Mouse (Mus musculus): ENCODE measurements at regions not wholly inside any gene's neighbourhood (a gene's known extent, or its start where the extent isn't known, plus 50 kb on each side); places are given as distances from the start of the nearest gene placed in this dataset.

DNA sequence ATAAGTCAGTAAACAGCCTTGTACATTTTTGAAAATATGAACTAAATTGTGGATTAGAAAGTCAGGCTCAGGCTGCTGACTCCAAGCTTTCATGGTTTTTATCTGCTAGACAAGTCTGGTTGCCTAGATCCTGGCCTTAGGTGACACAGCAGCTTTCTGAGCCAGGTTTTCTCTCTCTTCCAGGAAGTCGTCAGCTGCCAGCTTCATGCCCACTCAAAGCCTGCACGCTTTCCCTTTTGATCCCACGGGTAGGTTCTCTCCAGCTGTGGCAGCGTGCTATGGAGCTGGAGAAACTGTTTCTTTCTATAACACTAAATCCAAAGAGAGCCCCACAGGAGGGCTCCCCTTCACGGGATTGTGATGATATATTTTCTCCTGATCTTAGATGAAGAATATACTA lies 426.7 kb upstream of the Pou3f2 start:
- no peak for DNase-seq (ENCODE audit: low spot score)
- ATAC-seq: no peak
- Histone ChIP-seq H3K9ac (ENCODE audit: low read length) (no peak overlapping the region), H3K36me3 (ENCODE audit: control insufficient read depth, insufficient read depth, low read length) (no peaks in the 10 kb centered on the region), H3K4me1 (ENCODE audit: control insufficient read depth, insufficient read depth, low read length) (no peaks in the 10 kb centered on the region), H3K9me3 (replicated peaks; ENCODE audit: control insufficient read depth, low read length) (no peaks in the 10 kb centered on the region), H3K4me3 (ENCODE audit: low read depth, low read length) (no peak overlapping the region), H3K27ac (ENCODE audit: low read depth, low read length) (no peak overlapping the region), H3K4me2 (ENCODE audit: low read length) (no peak overlapping the region), H3K27me3 (replicated peaks; ENCODE audit: control insufficient read depth, insufficient read depth, low read length) (no peaks in the 10 kb centered on the region)
- 51% methylated on average over 5 of the region's 5 CpGs for WGBS

DNA sequence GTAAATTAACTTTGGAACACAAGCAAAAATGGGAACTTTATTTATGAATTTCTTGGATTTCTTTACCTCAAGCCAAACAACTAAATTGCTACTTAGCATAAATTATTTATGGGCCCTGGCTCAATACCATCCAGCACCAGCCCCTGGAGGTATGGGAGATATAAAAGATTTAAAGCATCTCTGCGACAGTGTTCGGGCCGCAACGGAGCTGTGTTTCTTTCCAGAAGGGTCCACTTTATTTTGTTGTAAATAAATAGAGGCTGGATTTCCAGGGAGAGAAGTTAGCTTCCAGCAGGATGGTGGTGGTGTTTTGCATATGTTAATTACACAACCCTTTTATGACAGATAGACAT lies 404.5 kb upstream of the Pou3f2 start:
- H3K27me3 ChIP-seq (replicated peaks; ENCODE audit: control insufficient read depth, insufficient read depth, low read length): no peaks in the 10 kb centered on the region
- H3K36me3 ChIP-seq (ENCODE audit: control insufficient read depth, insufficient read depth, low read length): no peaks in the 10 kb centered on the region
- WGBS: 92% methylated on average over 4 of the region's 4 CpGs
- H3K9ac ChIP-seq (ENCODE audit: low read length): no peak overlapping the region
- DNase-seq (ENCODE audit: low spot score): no peak
- no peak for ATAC-seq
- no peak overlapping the region for H3K4me3 ChIP-seq (ENCODE audit: low read depth, low read length)
- H3K27ac ChIP-seq (ENCODE audit: low read depth, low read length): no peak overlapping the region
- H3K4me2 ChIP-seq (ENCODE audit: low read length): no peak overlapping the region
- no peaks in the 10 kb centered on the region for H3K4me1 ChIP-seq (ENCODE audit: control insufficient read depth, insufficient read depth, low read length)
- no peaks in the 10 kb centered on the region for H3K9me3 ChIP-seq (replicated peaks; ENCODE audit: control insufficient read depth, low read length)

DNA sequence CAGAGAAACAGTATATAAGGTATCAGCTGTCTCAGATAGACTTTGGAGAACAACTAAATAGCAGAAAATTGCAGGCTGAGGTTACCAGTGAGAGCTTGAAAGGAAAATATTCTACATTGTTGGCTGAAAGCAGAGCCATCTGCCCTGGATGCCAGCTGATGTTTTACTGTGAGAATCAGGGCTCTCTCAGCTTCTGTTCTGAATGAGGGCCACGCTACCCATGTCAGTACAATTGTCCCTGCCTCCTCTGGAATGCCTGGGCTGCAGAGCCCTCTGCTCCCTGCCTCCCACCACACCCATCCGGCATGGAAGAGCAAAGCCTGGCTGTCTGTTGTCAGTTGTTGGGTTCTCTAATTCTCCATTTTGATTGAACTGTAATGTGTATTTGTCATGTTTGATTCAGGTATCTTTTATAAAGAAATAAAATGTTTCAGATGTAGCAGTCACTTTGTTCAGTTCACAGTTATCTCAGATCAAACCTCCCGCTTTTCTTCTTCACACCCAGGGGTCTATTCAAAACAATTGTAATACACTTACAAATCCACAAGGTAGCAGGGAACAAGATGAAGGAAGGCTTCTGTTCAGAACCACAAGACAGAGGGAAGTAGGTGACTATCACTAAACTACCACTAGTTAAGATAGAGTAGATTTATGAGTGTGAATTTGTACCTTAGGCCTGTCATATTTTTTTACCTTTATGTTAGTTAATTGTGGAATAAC lies 404.0 kb upstream of the Pou3f2 start:
- no peak overlapping the region for H3K9ac ChIP-seq (ENCODE audit: low read length)
- WGBS: 53% methylated on average over 3 of the region's 3 CpGs

DNA sequence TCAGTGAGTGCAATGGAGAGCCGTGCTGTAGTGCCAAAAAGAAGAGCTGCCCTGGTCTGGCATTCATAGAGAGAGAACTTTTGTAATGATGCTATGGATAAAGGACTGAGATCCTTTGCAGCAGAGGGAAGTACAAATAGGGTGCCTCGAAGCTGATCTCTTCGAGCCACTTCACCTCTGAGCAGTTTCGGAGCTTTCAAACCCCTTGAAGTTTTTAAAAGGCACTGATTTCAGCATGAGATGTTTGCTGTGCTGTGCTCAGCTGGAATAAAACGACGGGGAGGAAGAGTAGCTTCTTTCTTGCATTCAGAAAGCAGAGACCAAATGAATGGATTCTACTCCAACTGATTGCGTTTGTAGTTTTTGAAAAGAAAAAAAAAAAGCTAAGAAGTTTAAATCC lies 392.5 kb upstream of the Pou3f2 start:
- 4% methylated on average over 7 of the region's 7 CpGs for WGBS
- no peak overlapping the region for H3K4me2 ChIP-seq (ENCODE audit: low read length)
- H3K36me3 ChIP-seq (ENCODE audit: control insufficient read depth, insufficient read depth, low read length): no peaks in the 10 kb centered on the region
- H3K9me3 ChIP-seq (replicated peaks; ENCODE audit: control insufficient read depth, low read length): no peaks in the 10 kb centered on the region
- ATAC-seq: peak; percentile 42; the same call in 1 of the 2 replicates
- no peak overlapping the region for H3K27ac ChIP-seq (ENCODE audit: low read depth, low read length)
- 0 out of 2 replicates have a peak, but pooled peaks cover 2% of the 10 kb centered on the region for H3K4me1 ChIP-seq (ENCODE audit: control insufficient read depth, insufficient read depth, low read length)
- no peak overlapping the region for H3K4me3 ChIP-seq (ENCODE audit: low read depth, low read length)
- H3K9ac ChIP-seq (ENCODE audit: low read length): no peak overlapping the region
- peak; percentile 45 for DNase-seq (ENCODE audit: low spot score)
- no peaks in the 10 kb centered on the region for H3K27me3 ChIP-seq (replicated peaks; ENCODE audit: control insufficient read depth, insufficient read depth, low read length)

More for the DNA sequence above, 404.0 kb upstream of the Pou3f2 start:
- Histone ChIP-seq H3K4me1 (ENCODE audit: control insufficient read depth, insufficient read depth, low read length) (no peaks in the 10 kb centered on the region), H3K9me3 (replicated peaks; ENCODE audit: control insufficient read depth, low read length) (no peaks in the 10 kb centered on the region), H3K27ac (ENCODE audit: low read depth, low read length) (no peak overlapping the region), H3K4me3 (ENCODE audit: low read depth, low read length) (no peak overlapping the region), H3K36me3 (ENCODE audit: control insufficient read depth, insufficient read depth, low read length) (no peaks in the 10 kb centered on the region), H3K27me3 (replicated peaks; ENCODE audit: control insufficient read depth, insufficient read depth, low read length) (no peaks in the 10 kb centered on the region), H3K4me2 (ENCODE audit: low read length) (no peak overlapping the region)
- peak; percentile 18 for DNase-seq (ENCODE audit: low spot score)
- peak; percentile 50; the same call in 1 of the 2 replicates for ATAC-seq

DNA sequence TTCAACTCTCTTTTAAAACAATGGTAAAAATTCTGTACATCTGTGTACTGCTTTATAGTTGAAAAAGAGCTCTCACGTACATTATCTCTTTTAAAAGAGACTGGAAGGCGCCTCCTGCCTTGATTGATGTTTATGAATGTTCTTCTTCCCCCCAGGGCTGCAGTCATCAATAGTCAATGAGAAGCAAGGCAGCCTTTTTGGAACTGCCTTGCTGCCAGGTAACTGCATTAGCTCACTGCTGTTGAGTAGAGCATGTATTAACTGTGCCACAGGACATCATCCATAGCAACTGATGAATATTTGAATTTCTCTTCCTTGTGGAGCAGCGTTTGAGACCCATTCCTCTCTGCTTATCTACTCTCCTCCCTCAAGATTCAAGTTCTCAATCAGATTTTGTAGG lies 387.2 kb upstream of the Pou3f2 start:
- ATAC-seq: no peak
- DNase-seq (ENCODE audit: low spot score): no peak
- Histone ChIP-seq H3K4me3 (ENCODE audit: low read depth, low read length) (no peak overlapping the region), H3K4me2 (ENCODE audit: low read length) (no peak overlapping the region), H3K36me3 (ENCODE audit: control insufficient read depth, insufficient read depth, low read length) (no peaks in the 10 kb centered on the region), H3K9me3 (replicated peaks; ENCODE audit: control insufficient read depth, low read length) (no peaks in the 10 kb centered on the region), H3K9ac (ENCODE audit: low read length) (no peak overlapping the region), H3K4me1 (ENCODE audit: control insufficient read depth, insufficient read depth, low read length) (no peaks in the 10 kb centered on the region), H3K27ac (ENCODE audit: low read depth, low read length) (no peak overlapping the region), H3K27me3 (replicated peaks; ENCODE audit: control insufficient read depth, insufficient read depth, low read length) (no peaks in the 10 kb centered on the region)
- 81% methylated on average over 3 of the region's 3 CpGs for WGBS

DNA sequence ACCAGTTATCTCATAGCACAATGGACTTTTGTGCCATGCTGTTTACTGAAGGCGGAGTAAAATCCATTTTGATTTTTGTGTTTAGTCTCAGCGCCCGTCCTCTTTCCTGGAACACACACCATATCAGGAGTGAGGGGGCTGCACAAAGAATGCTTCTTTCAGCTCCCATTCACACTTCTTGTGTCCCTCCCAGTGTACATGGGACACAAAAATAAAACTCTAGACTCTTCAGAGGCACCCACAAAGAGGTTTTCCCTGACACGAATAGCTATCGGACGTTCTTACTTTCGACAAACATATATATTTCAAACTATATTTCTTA lies 347.9 kb upstream of the Pou3f2 start:
- peak overlapping the region; percentile 41 for H3K4me2 ChIP-seq (ENCODE audit: low read length)
- 22% methylated on average over 7 of the region's 7 CpGs for WGBS
- DNase-seq (ENCODE audit: low spot score) (no peak), ATAC-seq (peak; percentile 57)
- H3K36me3 ChIP-seq (ENCODE audit: control insufficient read depth, insufficient read depth, low read length): no peaks in the 10 kb centered on the region
- no peaks in the 10 kb centered on the region for H3K27me3 ChIP-seq (replicated peaks; ENCODE audit: control insufficient read depth, insufficient read depth, low read length)
- H3K4me3 ChIP-seq (ENCODE audit: low read depth, low read length): no peak overlapping the region
- peak overlapping the region; percentile 59 for H3K27ac ChIP-seq (ENCODE audit: low read depth, low read length)
- no peaks in the 10 kb centered on the region for H3K9me3 ChIP-seq (replicated peaks; ENCODE audit: control insufficient read depth, low read length)
- peak overlapping the region; percentile 6; the same call in 1 of the 2 replicates for H3K9ac ChIP-seq (ENCODE audit: low read length)
- H3K4me1 ChIP-seq (ENCODE audit: control insufficient read depth, insufficient read depth, low read length): peaks cover 17% of the 10 kb centered on the region; the same call in 1 of the 2 replicates

DNA sequence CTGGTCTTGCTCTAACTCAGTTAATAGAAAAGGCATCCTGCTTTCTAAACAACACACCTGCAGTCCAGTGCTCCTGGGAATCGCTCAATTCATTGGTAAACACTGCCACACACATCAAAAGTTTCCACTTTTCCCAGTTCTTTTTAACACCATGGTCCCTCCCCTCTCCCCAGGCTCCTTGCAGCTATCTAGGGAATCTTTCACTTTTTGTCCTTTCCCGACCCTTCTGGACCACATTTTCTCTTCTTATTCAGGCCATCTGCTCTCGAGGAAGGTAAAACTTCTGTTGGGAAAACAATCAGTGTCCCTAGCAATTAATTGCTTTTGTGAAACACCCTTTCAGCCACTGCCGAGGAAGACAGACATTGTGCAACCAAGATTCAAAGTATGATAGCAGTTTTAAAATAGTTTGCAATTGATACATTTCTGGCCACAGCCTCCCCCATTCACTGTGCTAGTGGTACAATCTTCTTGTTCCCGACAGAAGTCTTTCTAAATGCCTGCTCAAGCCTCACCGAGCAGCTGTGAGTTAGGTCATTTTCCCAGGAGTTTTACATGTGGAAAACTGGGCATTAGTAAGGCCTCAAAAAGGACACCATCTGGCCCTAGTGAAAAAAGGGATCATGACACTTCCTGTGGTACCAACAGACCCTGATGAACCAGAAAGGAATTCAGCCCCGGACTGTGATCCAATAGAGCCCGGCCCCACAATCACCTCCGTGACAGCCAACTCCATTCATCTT lies 347.4 kb upstream of the Pou3f2 start:
- Histone ChIP-seq H3K36me3 (ENCODE audit: control insufficient read depth, insufficient read depth, low read length) (no peaks in the 10 kb centered on the region), H3K4me2 (ENCODE audit: low read length) (peak overlapping the region; percentile 41), H3K4me1 (ENCODE audit: control insufficient read depth, insufficient read depth, low read length) (peaks cover 17% of the 10 kb centered on the region; the same call in 1 of the 2 replicates), H3K4me3 (ENCODE audit: low read depth, low read length) (no peak overlapping the region), H3K27ac (ENCODE audit: low read depth, low read length) (peak overlapping the region; percentile 59), H3K27me3 (replicated peaks; ENCODE audit: control insufficient read depth, insufficient read depth, low read length) (no peaks in the 10 kb centered on the region), H3K9ac (ENCODE audit: low read length) (peak overlapping the region; percentile 18; the same call in 1 of the 2 replicates), H3K9me3 (replicated peaks; ENCODE audit: control insufficient read depth, low read length) (no peaks in the 10 kb centered on the region)
- DNase-seq (ENCODE audit: low spot score) (peak; percentile 85), ATAC-seq (peak; percentile 79)
- WGBS: under 1% methylated on average over 9 of the region's 9 CpGs

DNA sequence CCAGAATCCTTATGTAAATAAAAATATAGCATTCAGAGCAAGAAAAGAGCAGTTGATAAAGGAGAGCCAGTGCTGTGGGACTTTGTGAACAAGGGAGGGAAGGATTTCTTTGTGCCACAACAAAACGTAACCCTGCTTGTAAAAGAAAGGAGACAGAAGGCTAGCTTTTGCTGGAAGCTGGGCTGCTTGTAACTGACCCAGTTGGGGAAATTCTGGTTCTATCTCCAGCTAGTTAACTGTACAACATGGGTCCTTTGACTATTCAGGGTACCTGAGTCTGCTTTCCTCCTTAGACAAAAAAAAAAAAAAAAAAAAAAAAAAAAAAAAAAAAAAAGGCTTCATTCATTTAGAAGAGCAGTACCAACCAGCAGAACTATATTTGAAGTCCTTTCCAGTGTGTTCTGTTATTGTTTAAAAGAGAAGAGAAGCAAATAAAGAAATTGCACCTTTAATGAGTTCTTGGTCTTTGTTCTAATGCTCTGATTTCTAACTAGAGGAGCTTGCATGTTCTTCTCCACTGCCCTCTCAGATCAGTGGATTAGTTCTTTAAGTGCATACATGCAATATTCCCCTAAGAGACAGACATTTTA lies 345.8 kb upstream of the Pou3f2 start:
- peaks cover 17% of the 10 kb centered on the region; the same call in 1 of the 2 replicates for H3K4me1 ChIP-seq (ENCODE audit: control insufficient read depth, insufficient read depth, low read length)
- WGBS: 23% methylated on average over 1 of the region's 1 CpGs
- H3K27me3 ChIP-seq (replicated peaks; ENCODE audit: control insufficient read depth, insufficient read depth, low read length): no peaks in the 10 kb centered on the region
- peak; percentile 42 for DNase-seq (ENCODE audit: low spot score)
- H3K9ac ChIP-seq (ENCODE audit: low read length): no peak overlapping the region
- H3K27ac ChIP-seq (ENCODE audit: low read depth, low read length): peak overlapping the region; percentile 9; the same call in 1 of the 2 replicates
- no peaks in the 10 kb centered on the region for H3K36me3 ChIP-seq (ENCODE audit: control insufficient read depth, insufficient read depth, low read length)
- no peaks in the 10 kb centered on the region for H3K9me3 ChIP-seq (replicated peaks; ENCODE audit: control insufficient read depth, low read length)
- no peak overlapping the region; the same call in 1 of the 2 replicates for H3K4me2 ChIP-seq (ENCODE audit: low read length)
- ATAC-seq: 0 out of 2 replicates have a peak, but pooled peaks have one; percentile 7
- H3K4me3 ChIP-seq (ENCODE audit: low read depth, low read length): no peak overlapping the region

DNA sequence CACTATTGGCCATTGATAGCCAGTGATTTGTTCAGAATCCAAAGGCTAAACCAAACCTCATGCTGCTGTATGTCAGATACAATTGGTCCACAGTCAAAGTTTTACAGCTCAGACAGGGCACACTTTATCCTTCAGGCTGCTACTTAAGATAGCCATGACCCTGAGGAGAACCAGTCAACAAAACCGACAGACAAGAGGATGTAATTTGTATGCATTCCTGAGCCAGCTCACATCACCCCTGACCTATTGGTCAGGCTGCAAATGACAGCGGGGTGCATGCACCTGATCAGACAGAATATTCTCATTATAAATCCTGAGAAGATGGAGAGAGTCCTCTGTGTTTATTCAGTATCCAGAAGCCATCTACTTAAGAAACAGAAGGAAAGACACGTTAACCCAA lies 315.5 kb upstream of the Pou3f2 start:
- H3K4me1 ChIP-seq (ENCODE audit: control insufficient read depth, insufficient read depth, low read length): no peaks in the 10 kb centered on the region
- no peaks in the 10 kb centered on the region for H3K9me3 ChIP-seq (replicated peaks; ENCODE audit: control insufficient read depth, low read length)
- ATAC-seq (no peak), DNase-seq (ENCODE audit: low spot score) (no peak)
- no peak overlapping the region for H3K9ac ChIP-seq (ENCODE audit: low read length)
- no peak overlapping the region for H3K27ac ChIP-seq (ENCODE audit: low read depth, low read length)
- no peak overlapping the region for H3K4me3 ChIP-seq (ENCODE audit: low read depth, low read length)
- WGBS: 37% methylated on average over 3 of the region's 3 CpGs
- no peak overlapping the region for H3K4me2 ChIP-seq (ENCODE audit: low read length)
- no peaks in the 10 kb centered on the region for H3K36me3 ChIP-seq (ENCODE audit: control insufficient read depth, insufficient read depth, low read length)
- no peaks in the 10 kb centered on the region for H3K27me3 ChIP-seq (replicated peaks; ENCODE audit: control insufficient read depth, insufficient read depth, low read length)

All from forebrain, embryonic 14.5 days (tissue).